Mouse (Mus musculus) G1E (cell line): ENCODE data around the gene Kif18b.

Experiments used
- CTCF ChIP-seq: IDR thresholded peaks from 2 replicates; pipeline ENCODE4 v1.5.1; 2012; ENCODE audit warnings: low read depth, low read length, inconsistent platforms, mixed read lengths
- GATA1 ChIP-seq: IDR thresholded peaks from 2 replicates; pipeline ENCODE4 v1.6.1; 2012; ENCODE audit warnings: borderline replicate concordance, low read length, inconsistent platforms, mixed read lengths
- POLR2AphosphoS5 ChIP-seq: IDR thresholded peaks from 2 replicates; pipeline ENCODE4 v1.6.1; 2012; ENCODE audit warnings: low read depth, low read length, inconsistent platforms; ENCODE audit not compliant: insufficient replicate concordance
- TAL1 ChIP-seq: conservative IDR thresholded peaks from 2 replicates; pipeline ENCODE4 v1.6.1; 2012; ENCODE audit warnings: low read depth, low read length, inconsistent platforms, mixed read lengths

GRCm38 (mm10) chr11:102898408-102898807 lies 26.5 kb downstream of the Kif18b start:
- no peak for TF ChIP-seq GATA1
- no peak for TF ChIP-seq CTCF
- no peak for TF ChIP-seq TAL1
- TF ChIP-seq POLR2AphosphoS5 = no peak
